ENCODE assay signal across 13 mouse cellular contexts in the genomic region with DNA sequence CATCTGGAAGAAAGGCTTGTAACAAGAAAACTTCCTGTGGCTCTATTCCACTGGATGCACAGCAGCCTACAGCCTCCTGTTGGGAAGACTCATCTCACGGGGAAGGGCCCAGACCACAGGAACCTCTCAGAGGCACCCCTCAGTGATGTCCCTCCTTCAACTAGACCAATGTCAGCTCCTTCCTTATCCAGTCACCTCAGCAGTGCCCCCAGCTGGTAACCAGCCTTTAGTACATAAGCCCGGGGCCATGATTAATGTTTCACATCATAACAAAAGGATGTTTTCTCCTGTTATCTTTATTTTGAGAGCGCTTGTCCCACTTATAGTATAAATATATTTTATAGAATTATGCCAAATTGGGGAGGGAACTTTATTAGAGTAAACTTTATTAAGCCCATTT.
A peak's percentile ranks its signal among the peaks of the same experiment; 100 is the strongest.
DNase-seq lines count a peak whose midpoint lies in the region; ATAC-seq and TF ChIP-seq lines count a peak whose summit lies in the region.
"Had no signal": no experiment of that assay in that cellular context is flagged by ENCODE, and none has a peak within 500 bp of the region (broad histone marks: within the 10 kb centered on the region; RNA-seq: fewer than 3 reads in every experiment).

No protein-coding gene starts in this region.

- no peak overlapping the region for H3K4me2 ChIP-seq in forebrain, embryonic 12.5 days
- H3K4me2 ChIP-seq: liver, embryonic 15.5 days; midbrain, embryonic 13.5 days had no signal

- no peaks in the 10 kb centered on the region for H3K27me3 ChIP-seq in forebrain, embryonic 12.5 days
- H3K27me3 ChIP-seq: liver, embryonic 15.5 days; midbrain, embryonic 13.5 days had no signal

- 90% methylated on average over 3 of the region's 3 CpGs for WGBS in forebrain, embryonic 12.5 days

- H3K4me1 ChIP-seq in cortical plate, adult 2 months (ENCODE audit: control insufficient read depth, insufficient read depth, low read length) = no peaks in the 10 kb centered on the region; the same call in 1 of the 2 replicates
- H3K4me1 ChIP-seq in forebrain, embryonic 12.5 days = no peaks in the 10 kb centered on the region; the same call in 1 of the 2 replicates
- H3K4me1 ChIP-seq: liver, embryonic 15.5 days; midbrain, embryonic 13.5 days had no signal

- no peak overlapping the region for H3K9ac ChIP-seq in forebrain, embryonic 12.5 days
- H3K9ac ChIP-seq: liver, embryonic 15.5 days; midbrain, embryonic 13.5 days had no signal

- intact Hi-C loops in left cerebral cortex, postnatal 4 days (cut with DNase I) = no loop called here
- intact Hi-C loops in left cerebral cortex, postnatal 14 days (cut with DNase I) = no loop called here

- H3K36me3 ChIP-seq in forebrain, embryonic 12.5 days (replicated peaks) = no peaks in the 10 kb centered on the region
- H3K36me3 ChIP-seq: liver, embryonic 15.5 days; midbrain, embryonic 13.5 days had no signal

- no peak overlapping the region for H3K4me3 ChIP-seq in cortical plate, adult 2 months (ENCODE audit: insufficient read depth, low read length)
- H3K4me3 ChIP-seq in forebrain, embryonic 12.5 days (replicated peaks) = no peak overlapping the region
- H3K4me3 ChIP-seq: erythroblast, embryonic 14.5 days; liver, embryonic 15.5 days; midbrain, embryonic 13.5 days had no signal

- H3K9me3 ChIP-seq in forebrain, embryonic 12.5 days = no peaks in the 10 kb centered on the region
- H3K9me3 ChIP-seq: liver, embryonic 15.5 days; midbrain, embryonic 13.5 days had no signal

- no peak overlapping the region for H3K27ac ChIP-seq in cortical plate, adult 2 months (ENCODE audit: insufficient read depth, low read length)
- H3K27ac ChIP-seq in forebrain, embryonic 12.5 days = no peak overlapping the region
- H3K27ac ChIP-seq: liver, embryonic 15.5 days; midbrain, embryonic 13.5 days had no signal

- no peak for ATAC-seq in forebrain, embryonic 12.5 days (ENCODE audit: low FRiP score)
- ATAC-seq: midbrain, embryonic 13.5 days had no signal

- peak; percentile 11 for DNase-seq in adrenal gland, adult 2 months
- DNase-seq in adrenal gland, adult 8-10 months = no peak
- DNase-seq in left cerebral cortex, postnatal 4 days = peak; percentile 5
- DNase-seq in left cerebral cortex, postnatal 14 days (ENCODE audit: low spot score in 2 of 2) = no peak
- peak; percentile 22 for DNase-seq in ES-CJ7 (ENCODE audit: low read depth, low spot score)
- DNase-seq in retina, postnatal 1 day = no peak
- DNase-seq: heart, postnatal 4 days; kidney, adult 18-20 months had no signal

- no peak for TF ChIP-seq POLR2A in cortical plate, adult 2 months (IDR thresholded peaks at IDR 0.05; ENCODE audit: extremely low read depth, insufficient read depth, low read length)

- TF ChIP-seq CTCF in cortical plate, adult 2 months (IDR thresholded peaks at IDR 0.05; ENCODE audit: extremely low read depth, insufficient read depth, low read length) = 0 out of 2 replicates have a peak, but pooled peaks have one; percentile 2

Comparison
In these comparisons a context has a peak if more than half of its experiments do, and no peak if none do; other contexts are left out.
1. DNase-seq: peak in adrenal gland, adult 2 months (single experiment), left cerebral cortex, postnatal 4 days (single experiment) and ES-CJ7 (single experiment); none in adrenal gland, adult 8-10 months (single experiment), left cerebral cortex, postnatal 14 days (0 of 2) and retina, postnatal 1 day (single experiment).